Mouse (Mus musculus) heart, adult 2 months (tissue): ENCODE measurements at regions not wholly inside any gene's neighbourhood (a gene's known extent, or its start where the extent isn't known, plus 50 kb on each side); places are given as distances from the start of the nearest gene placed in this dataset.

Experiments used
- DNase-seq, 2 experiments: peaks; one replicate each; pipeline ENCODE4 v3.0.0; 2021
- H3K27ac ChIP-seq: fragments of 200-600 bp; 2 replicates; pipeline ENCODE4 v1.8.1; 2022
- H3K27me3 ChIP-seq: fragments of 200-500 bp; 2 replicates; pipeline ENCODE4 v1.6.1; 2012; ENCODE audit warnings: mild to moderate bottlenecking, low read length, inconsistent platforms, mixed read lengths; ENCODE audit not compliant: control insufficient read depth, insufficient read depth
- H3K36me3 ChIP-seq: fragments of 200-500 bp; 2 replicates; pipeline ENCODE4 v1.6.1; 2012; ENCODE audit warnings: low read length, inconsistent platforms; ENCODE audit not compliant: control insufficient read depth, insufficient read depth
- H3K4me1 ChIP-seq: fragments of 200-500 bp; 2 replicates; pipeline ENCODE4 v1.6.1; 2011; ENCODE audit warnings: low read length; ENCODE audit not compliant: control insufficient read depth, insufficient read depth
- H3K4me3 ChIP-seq: fragments of 200-600 bp; 2 replicates; pipeline ENCODE4 v1.8.1; 2022
- H3K79me2 ChIP-seq: fragments of 200-500 bp; replicated peaks from 2 replicates; pipeline ENCODE4 v1.6.1; 2012; ENCODE audit warnings: mild to moderate bottlenecking, inconsistent platforms, low read length, moderate library complexity, mixed read lengths; ENCODE audit not compliant: control insufficient read depth, insufficient read depth
- H3K9ac ChIP-seq: fragments of 200-500 bp; 2 replicates; pipeline ENCODE4 v1.6.1; 2012; ENCODE audit warnings: low read depth, mild to moderate bottlenecking, control low read depth, inconsistent platforms, low read length, mixed read lengths
- CTCF ChIP-seq: fragments of 200-600 bp; IDR thresholded peaks from 2 replicates; pipeline ENCODE4 v1.8.1; 2022; ENCODE audit warnings: antibody characterized with exemption, mild to moderate bottlenecking, moderate library complexity
- EP300 ChIP-seq: fragments of 200-500 bp; IDR thresholded peaks from 2 replicates; pipeline ENCODE4 v1.6.1; 2011; ENCODE audit warnings: low read depth, low read length, control low read depth; ENCODE audit not compliant: insufficient read depth
- POLR2A ChIP-seq: fragments of 200-500 bp; IDR thresholded peaks from 2 replicates; pipeline ENCODE4 v1.6.1; 2011; ENCODE audit warnings: mild to moderate bottlenecking, low read depth, low read length, control low read depth; ENCODE audit not compliant: insufficient read depth
- WGBS: fragments of 180-500 bp; shearing (Covaris S2); methylation state at CpG from one replicate; pipeline ENCODE4 v1.1.7; 2018; 5-methylcytosine and 5-hydroxymethylcytosine counted together
- intact Hi-C: fragments of 180-260 bp; cut with DNase I; formaldehyde crosslinking; loops from one replicate; pipeline ENCODE4 v1.15.1; 2025

- intact Hi-C loops, result no loop called here
- H3K79me2 ChIP-seq, result no peaks in the 10 kb centered on the region
- H3K36me3 ChIP-seq, result no peaks in the 10 kb centered on the region
- no peak overlapping the region for H3K9ac ChIP-seq
- no peak for DNase-seq
- H3K4me3 ChIP-seq, result no peak overlapping the region
- no peaks in the 10 kb centered on the region for H3K4me1 ChIP-seq
- TF ChIP-seq EP300, result no peak
- no peak for TF ChIP-seq POLR2A
- TF ChIP-seq CTCF, result no peak
- WGBS, result 35% methylated on average over 12 of the region's 12 CpGs
- no peak overlapping the region for H3K27ac ChIP-seq
- H3K27me3 ChIP-seq, result no peaks in the 10 kb centered on the region
Measured at GRCm38 (mm10) chr5:103335916-103336688, 88.9 kb upstream of the Ptpn13 start.

GRCm38 (mm10) chr5:103326412-103326811, 98.6 kb upstream of the Ptpn13 start:
- WGBS, result 68% methylated on average over 10 of the region's 10 CpGs
- no peak overlapping the region for H3K9ac ChIP-seq
- intact Hi-C loops, result no loop called here
- no peak overlapping the region for H3K27ac ChIP-seq
- no peaks in the 10 kb centered on the region for H3K4me1 ChIP-seq
- H3K36me3 ChIP-seq, result no peaks in the 10 kb centered on the region
- TF ChIP-seq EP300 (no peak), CTCF (no peak), POLR2A (no peak)
- H3K79me2 ChIP-seq, result no peaks in the 10 kb centered on the region
- no peaks in the 10 kb centered on the region for H3K27me3 ChIP-seq
- H3K4me3 ChIP-seq, result no peak overlapping the region
- DNase-seq, result no peak

- no peak overlapping the region for H3K9ac ChIP-seq
- no peak overlapping the region for H3K27ac ChIP-seq
- intact Hi-C loops, result no loop called here
- H3K4me3 ChIP-seq, result no peak overlapping the region
- no peaks in the 10 kb centered on the region for H3K4me1 ChIP-seq
- no peaks in the 10 kb centered on the region for H3K27me3 ChIP-seq
- TF ChIP-seq EP300 (no peak), POLR2A (no peak), CTCF (no peak)
- no peak for DNase-seq
- WGBS, result 77% methylated on average over 5 of the region's 5 CpGs
- no peaks in the 10 kb centered on the region for H3K79me2 ChIP-seq
- H3K36me3 ChIP-seq, result no peaks in the 10 kb centered on the region
Measured at GRCm38 (mm10) chr5:103320341-103320740, 104.7 kb upstream of the Ptpn13 start.

- Histone ChIP-seq H3K4me3 (no peak overlapping the region), H3K9ac (no peak overlapping the region), H3K4me1 (no peaks in the 10 kb centered on the region), H3K27ac (no peak overlapping the region), H3K79me2 (no peaks in the 10 kb centered on the region), H3K36me3 (no peaks in the 10 kb centered on the region), H3K27me3 (no peaks in the 10 kb centered on the region)
- no peak for DNase-seq
- intact Hi-C loops, result no loop called here
- TF ChIP-seq EP300 (no peak), CTCF (no peak), POLR2A (no peak)
- WGBS, result 54% methylated on average over 9 of the region's 9 CpGs
Measured at GRCm38 (mm10) chr5:103309806-103310525, 98.8 kb upstream of the Mapk10 start.

GRCm38 (mm10) chr5:103305716-103306447, 94.7 kb upstream of the Mapk10 start:
- no peak for DNase-seq
- TF ChIP-seq POLR2A, result no peak
- no peak for TF ChIP-seq CTCF
- TF ChIP-seq EP300, result no peak
- intact Hi-C loops, result no loop called here

More at GRCm38 (mm10) chr5:103305716-103306447, 94.7 kb upstream of the Mapk10 start:
- WGBS, result 74% methylated on average over 11 of the region's 11 CpGs
- Histone ChIP-seq H3K4me3 (no peak overlapping the region), H3K79me2 (no peaks in the 10 kb centered on the region), H3K9ac (no peak overlapping the region), H3K27me3 (no peaks in the 10 kb centered on the region), H3K27ac (no peak overlapping the region), H3K4me1 (no peaks in the 10 kb centered on the region), H3K36me3 (no peaks in the 10 kb centered on the region)
